Mouse (Mus musculus) thymus, postnatal 36 days (tissue): ENCODE results near the gene Kdm2b.

ENCODE experiments used
- DNase-seq, 2 experiments: peaks; one replicate each; pipeline ENCODE4 v3.0.0; 2022; ENCODE audit warnings: mixed read lengths in 2 of 2

The Kdm2b gene

DNA sequence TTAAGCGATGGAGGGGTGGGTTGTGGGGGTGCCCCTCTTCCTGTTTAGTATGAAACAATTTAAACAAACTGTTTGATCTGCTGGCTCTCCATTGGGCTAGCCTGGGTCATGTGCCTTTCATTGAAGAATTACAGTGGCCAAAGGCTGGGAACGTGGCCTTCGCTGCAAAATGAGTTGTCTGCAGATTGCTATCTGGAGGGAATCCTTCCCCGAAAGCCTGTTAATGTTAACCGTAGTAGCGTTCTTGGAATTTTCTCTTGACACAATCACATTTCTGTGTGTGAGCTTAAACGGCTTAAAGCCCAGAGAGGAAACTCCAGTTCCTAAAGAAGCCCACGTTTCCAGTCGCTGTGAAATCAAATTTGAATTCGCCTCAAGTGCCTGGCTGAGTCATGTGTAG is 156.6 kb downstream of the Kdm2b start:
- peak; percentile 30 to 39 for DNase-seq

DNA sequence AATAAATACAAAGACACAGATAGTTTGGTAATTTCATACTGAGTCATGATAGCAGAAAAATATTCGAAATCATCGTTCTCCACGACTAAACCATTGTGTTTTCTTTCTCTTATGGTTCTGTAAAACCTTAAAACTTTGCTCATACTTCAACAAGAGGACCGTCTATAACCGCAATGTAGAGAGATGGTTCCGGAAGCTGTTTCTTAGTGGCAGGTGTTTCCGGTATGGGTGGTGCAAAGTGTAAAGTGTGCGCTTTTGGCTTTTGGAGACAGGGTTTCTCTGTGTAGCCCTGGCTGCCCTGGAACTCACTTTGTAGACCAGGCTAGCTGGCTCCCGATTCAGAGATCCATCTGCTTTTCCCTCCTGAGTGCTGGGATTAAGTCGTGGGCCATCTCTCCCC is 157.1 kb downstream of the Kdm2b start:
- peak in 1 of 2 experiments; percentile 27 for DNase-seq

DNA sequence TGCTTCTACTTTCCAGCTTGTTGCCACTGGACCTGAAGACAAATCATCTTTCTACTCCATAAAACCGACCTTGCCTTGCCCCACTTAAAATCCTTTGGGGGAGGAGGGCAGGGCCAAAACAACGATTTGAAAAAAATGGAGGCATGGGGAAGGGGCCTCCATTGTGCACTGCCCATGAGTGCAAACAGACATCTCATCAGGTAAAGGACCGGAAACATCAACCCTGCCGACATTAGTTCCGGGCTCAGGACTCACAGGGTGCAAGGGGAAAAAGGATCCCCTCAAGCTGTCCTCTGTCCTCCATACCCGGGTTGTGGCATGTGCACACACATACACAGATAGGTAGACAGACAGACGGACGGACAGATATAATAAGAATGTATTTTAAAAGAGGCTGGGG is 164.5 kb downstream of the Kdm2b start:
- no peak for DNase-seq

DNA sequence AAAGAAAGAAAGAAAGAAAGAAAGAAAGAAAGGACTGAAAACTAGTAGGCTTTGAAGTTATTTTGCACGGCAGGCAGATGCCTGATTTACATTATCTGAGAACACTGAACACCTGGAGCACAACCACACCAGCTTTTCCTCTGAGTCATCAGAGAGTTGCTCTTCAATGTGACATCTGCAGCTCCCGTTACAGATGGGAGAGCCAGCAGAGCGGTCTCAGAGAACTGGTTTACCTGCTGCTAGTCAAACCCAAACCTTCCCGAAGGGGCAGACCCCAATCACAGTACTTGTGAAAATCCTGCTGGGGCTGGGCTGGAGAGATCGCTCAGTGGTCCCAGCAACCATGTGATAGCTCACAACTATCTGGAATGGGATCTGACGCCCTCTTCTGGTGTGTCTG is 165.2 kb downstream of the Kdm2b start:
- DNase-seq, result peak; percentile 49 to 63

DNA sequence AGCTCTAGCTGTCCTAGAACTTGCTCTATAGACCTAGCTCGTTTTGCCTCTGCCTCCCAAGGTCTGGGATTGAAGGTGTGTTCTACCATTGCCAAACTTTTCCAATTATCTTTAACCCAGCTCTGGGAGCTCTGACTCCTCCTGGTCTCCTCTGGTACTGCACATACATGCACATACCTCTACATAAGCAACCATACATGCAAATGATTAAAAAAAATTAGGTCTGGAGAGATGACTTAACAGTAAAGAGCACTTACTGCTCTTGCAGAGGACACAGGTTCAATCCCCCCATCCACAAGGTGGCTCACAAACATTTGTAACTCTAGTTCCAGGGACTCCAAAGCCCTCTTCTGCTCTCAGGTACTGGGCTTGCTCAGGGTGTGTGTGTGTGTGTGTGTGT is 165.6 kb downstream of the Kdm2b start:
- peak in 1 of 2 experiments; percentile 22 for DNase-seq

DNA sequence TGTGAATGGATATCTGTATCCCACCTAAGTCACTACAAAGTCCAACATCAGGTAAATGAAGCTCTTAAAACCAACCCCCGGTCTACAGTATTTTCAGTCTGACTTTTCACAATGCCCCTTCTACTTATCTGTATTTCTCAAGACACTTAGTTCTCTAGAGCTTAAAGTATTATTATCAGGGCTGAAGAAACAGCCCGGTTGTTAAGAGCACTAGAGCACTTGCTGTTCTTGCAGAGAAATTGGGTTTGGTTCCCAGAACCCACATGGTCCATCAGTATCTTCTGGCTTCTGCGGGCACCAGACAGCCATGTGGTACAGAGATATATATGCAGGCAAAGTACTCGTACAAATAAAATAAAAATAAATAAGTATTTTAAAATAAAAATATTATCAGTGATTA is 167.2 kb downstream of the Kdm2b start:
- no peak for DNase-seq

DNA sequence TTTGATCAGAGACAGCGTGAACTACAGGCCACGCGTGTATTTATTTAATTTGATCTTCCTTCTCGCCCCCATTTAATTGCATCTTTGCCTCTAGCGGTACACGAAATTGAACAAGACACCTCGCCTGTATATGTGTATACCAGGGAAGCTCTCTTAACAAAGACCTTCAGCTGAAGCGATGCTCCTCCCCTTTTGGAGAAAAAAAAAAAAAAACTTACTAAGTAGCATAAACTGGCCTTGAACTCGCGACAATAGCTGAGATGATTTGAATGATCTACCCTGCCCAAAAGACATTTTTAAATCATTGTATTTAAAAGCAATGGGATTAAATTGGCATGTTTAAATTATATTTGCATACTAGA is 168.1 kb downstream of the Kdm2b start:
- no peak for DNase-seq

DNA sequence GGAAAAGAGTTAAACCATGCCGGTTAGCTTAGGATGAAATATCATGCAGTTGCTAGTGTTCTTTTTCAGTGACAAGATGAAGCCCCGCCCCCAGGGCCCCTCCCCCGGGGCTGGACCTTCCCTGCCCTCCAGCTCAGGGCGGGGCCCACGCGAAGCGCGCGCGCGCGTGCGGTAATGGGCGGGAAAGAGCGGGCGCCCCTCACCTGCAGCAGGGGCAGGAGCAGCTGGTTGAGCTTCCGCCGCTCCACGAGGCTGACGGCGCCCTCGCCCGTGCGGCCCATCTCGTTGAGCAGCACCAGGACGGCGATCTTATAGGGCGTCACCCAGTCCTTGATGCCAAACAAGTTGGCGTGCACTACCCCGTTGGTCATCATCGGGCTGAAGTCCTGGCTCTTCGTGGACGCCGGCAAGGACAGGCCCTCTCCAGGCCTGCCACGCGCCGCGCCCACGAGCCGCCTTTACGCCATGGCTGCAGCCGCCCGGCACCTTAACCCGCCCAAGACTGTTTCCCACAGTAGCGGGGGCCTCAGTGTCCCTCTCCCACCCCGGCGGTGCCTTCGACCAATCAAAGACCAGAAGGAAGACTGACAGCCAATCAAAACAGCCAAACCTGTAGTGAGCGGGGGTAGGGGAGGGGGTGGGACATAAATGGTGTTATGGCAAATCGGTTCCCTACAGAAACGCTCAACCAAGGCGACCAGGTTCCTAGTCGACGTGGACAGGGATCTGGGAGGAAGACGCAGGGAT is 168.7 kb downstream of the Kdm2b start, which contains the start of gene Anapc5:
Anapc5 (minus strand) TSS at position 563 of the 747 bp plus-strand sequence.
- DNase-seq, result peak; percentile 92 to 94
